Mouse (Mus musculus) hindbrain, postnatal 0 days (tissue): ENCODE data around the gene Duxbl2. TPM values are rescaled to one million over a fixed set of nuclear protein-coding genes. Genes with fewer than 3 reads are reported as not detected.
"Not testable (repeated sequence)": the region's sequence is repeated elsewhere in the genome, so short reads cannot be mapped to it uniquely, and the experiment has no call there.

Experiments
- ATAC-seq: fragments of 200-750 bp; cut with Nextera tagmentation; 2 replicates; pipeline ENCODE4 v1.8.0; 2017; ENCODE audit warnings: mild to moderate bottlenecking, moderate TSS enrichment, moderate library complexity
- DNase-seq: peaks from one replicate; pipeline ENCODE4 v3.0.0-alpha.2; 2015; ENCODE audit warnings: low spot score
- H3K27ac ChIP-seq: fragments of 300-500 bp; sonication (generic); 2 replicates; pipeline ENCODE4 v1.5.1; 2014; ENCODE audit warnings: mild to moderate bottlenecking
- H3K27me3 ChIP-seq: fragments of 300-500 bp; sonication (generic); 2 replicates; pipeline ENCODE4 v1.6.1; 2014; ENCODE audit warnings: low read length, mixed read lengths; ENCODE audit not compliant: insufficient read depth
- H3K36me3 ChIP-seq: fragments of 300-500 bp; sonication (generic); 2 replicates; pipeline ENCODE4 v1.6.1; 2014; ENCODE audit warnings: low read length, mixed read lengths; ENCODE audit not compliant: insufficient read depth
- H3K4me1 ChIP-seq: fragments of 300-500 bp; sonication (generic); 2 replicates; pipeline ENCODE4 v1.6.1; 2014; ENCODE audit warnings: antibody characterized with exemption, low read length, mixed read lengths; ENCODE audit not compliant: insufficient read depth
- H3K4me2 ChIP-seq: fragments of 300-500 bp; sonication (generic); 2 replicates; pipeline ENCODE4 v1.6.1; 2014; ENCODE audit warnings: low read depth, mild to moderate bottlenecking, low read length, moderate library complexity, mixed read lengths
- H3K4me3 ChIP-seq: fragments of 300-500 bp; sonication (generic); 2 replicates; pipeline ENCODE4 v1.5.1; 2014; ENCODE audit warnings: low read length
- H3K9ac ChIP-seq: fragments of 300-500 bp; sonication (generic); replicated peaks from 2 replicates; pipeline ENCODE4 v1.6.1; 2014; ENCODE audit warnings: mild to moderate bottlenecking, low read length, moderate library complexity, mixed read lengths
- H3K9me3 ChIP-seq: fragments of 300-500 bp; sonication (generic); 2 replicates; pipeline ENCODE4 v1.6.1; 2016; ENCODE audit warnings: low read length, mixed read lengths
- WGBS: fragments of 180-500 bp; shearing (Covaris S2); extraction: QIAGEN DNeasy Blood & Tissue Kit; methylation state at CpG from one replicate; pipeline ENCODE4 v1.1.7; 2014; 5-methylcytosine and 5-hydroxymethylcytosine counted together
- polyA plus RNA-seq: library from polyadenylated mRNA; unstranded; fragments of >200 nt; fragmentation: Nextera tagmentation; extraction: Ambion mirVana; gene quantifications from 2 replicates; pipeline ENCODE4 v1.2.1, GENCODE M21; 2015
- total RNA-seq: library from RNA; depleted of rRNA; stranded (reverse); fragments of >200 nt; gene quantifications from 2 replicates; pipeline ENCODE4 v1.2.3, GENCODE M21; 2014; rRNA removed

The Duxbl2 gene
- total RNA-seq (1.8 and 4.3 TPM in 2 replicates), polyA plus RNA-seq (not detected in 2 replicates)

DNA sequence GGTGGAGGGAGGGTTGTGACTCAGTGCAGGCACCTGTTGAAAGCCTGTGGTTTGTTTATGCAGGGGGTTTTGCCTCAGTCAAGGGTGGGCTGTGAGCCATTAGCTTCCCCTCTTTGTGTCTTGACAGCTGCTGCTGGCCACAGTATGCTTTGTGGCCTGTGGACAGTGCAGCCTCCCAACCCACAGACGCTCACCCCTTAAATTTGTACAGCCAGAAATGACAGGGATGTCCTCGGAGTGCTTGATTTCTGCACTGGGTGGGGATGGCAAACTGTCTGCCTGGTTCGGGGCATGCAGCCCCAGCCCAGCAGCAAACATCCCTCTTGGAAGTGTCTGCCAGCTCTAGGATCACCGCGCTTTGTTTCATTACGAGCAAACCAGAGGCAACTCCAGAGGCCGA lies at the start of gene Duxbl2:
Gene Duxbl2 (plus strand): TSS at position 200 of the 400 bp plus-strand sequence.
- not testable (repeated sequence) for H3K4me2 ChIP-seq, H3K4me1 ChIP-seq, ATAC-seq, H3K9ac ChIP-seq, DNase-seq, H3K27me3 ChIP-seq, H3K4me3 ChIP-seq, H3K27ac ChIP-seq, H3K9me3 ChIP-seq, H3K36me3 ChIP-seq
- WGBS = no CpG with 5 or more reads among the region's 7 CpGs

DNA sequence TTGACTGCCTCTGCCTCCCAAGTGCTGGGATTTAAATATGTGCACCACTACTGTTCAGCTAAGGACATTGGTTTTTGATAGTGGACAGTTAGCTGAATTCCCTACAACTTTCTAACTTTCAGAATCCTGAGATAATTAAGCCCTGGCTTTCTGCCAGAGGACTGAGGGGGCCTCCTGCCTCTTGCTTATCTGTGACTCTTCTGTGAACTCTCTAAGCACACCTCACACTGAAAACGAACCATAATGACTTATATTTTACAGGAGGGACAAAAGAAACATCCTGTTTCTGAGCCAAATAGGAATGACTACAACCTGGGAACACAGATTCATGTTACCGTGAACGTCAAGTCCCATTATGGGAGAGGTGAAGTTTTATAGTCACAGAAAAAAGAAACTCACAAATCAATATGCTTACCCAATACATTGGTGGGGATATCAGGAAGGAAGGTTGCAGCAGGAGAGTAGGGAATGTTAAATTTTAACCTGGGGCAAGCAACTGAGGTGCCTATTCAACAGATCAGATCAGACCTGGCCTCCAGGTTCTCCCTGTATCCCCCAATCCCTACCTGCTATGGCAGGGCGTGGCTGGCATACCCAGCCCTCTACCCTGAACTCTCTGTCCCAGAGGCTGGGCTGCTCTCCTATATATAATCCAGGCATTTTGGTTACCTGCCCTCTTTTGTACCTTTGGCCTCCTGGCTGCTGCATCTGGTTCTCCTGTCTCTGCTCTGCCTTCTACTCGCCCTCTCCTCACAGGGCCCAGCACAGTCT lies 41.3 kb upstream of the Duxbl2 start:
- not testable (repeated sequence) for H3K36me3 ChIP-seq, H3K27me3 ChIP-seq, DNase-seq, H3K4me2 ChIP-seq, H3K4me3 ChIP-seq, H3K9me3 ChIP-seq, H3K27ac ChIP-seq, H3K9ac ChIP-seq, H3K4me1 ChIP-seq, ATAC-seq
- no CpG with 5 or more reads among the region's 5 CpGs for WGBS

DNA sequence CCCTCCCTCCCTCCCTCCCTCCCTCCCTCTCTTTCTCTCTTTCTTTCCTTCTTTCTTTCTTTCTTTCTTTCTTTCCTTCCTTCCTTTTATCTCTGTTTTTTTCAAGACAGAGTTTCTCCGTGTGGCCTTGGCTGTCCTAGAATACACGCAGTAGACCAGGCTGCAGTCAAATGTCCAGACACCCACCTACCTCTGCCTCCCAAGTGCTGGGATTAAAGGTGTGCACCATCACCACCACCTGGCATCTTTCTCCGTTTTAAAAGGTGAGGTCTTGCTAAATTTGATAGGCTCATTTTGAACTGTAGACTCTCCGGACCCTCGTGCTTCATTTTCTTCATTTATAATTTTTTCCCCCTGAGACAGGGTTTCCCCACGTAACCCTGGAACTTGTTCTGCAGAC lies 36.9 kb upstream of the Duxbl2 start, which contains the start of gene Cphx2:
Gene Cphx2 (plus strand): TSS at position 301 of the 400 bp plus-strand sequence.
- not testable (repeated sequence) for H3K36me3 ChIP-seq, H3K4me3 ChIP-seq, DNase-seq, H3K4me1 ChIP-seq, H3K27me3 ChIP-seq, H3K27ac ChIP-seq, H3K9me3 ChIP-seq, H3K4me2 ChIP-seq, ATAC-seq, H3K9ac ChIP-seq
- no CpG with 5 or more reads among the region's 6 CpGs for WGBS

DNA sequence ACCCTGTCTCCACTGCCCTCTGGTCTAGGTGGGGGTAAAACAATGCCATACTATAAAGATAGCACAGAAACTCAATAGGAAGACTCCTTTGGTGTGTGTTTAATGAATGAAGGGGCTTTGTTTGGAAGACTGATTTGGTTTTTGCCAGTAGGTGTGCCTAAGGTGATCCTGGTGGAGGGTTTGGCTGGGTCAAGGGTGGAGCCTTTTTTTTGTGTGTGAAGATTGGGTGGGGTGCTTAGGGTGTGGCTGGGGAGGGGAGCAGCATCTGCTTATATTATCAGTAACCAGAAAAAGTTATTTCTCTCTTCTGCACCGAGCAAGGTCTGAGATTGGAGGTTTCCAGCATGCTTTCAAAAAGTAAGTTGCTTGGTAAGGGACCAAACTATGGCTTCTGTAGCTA lies 36.2 kb upstream of the Duxbl2 start, which contains the start of gene Cphx3:
Gene Cphx3 (plus strand): TSS at position 301 of the 400 bp plus-strand sequence.
- H3K27me3 ChIP-seq, H3K9ac ChIP-seq, H3K9me3 ChIP-seq, H3K27ac ChIP-seq, DNase-seq, H3K4me1 ChIP-seq, H3K4me3 ChIP-seq, H3K4me2 ChIP-seq, H3K36me3 ChIP-seq, ATAC-seq: not testable (repeated sequence)
- WGBS = no CpG with 5 or more reads among the region's 1 CpGs

DNA sequence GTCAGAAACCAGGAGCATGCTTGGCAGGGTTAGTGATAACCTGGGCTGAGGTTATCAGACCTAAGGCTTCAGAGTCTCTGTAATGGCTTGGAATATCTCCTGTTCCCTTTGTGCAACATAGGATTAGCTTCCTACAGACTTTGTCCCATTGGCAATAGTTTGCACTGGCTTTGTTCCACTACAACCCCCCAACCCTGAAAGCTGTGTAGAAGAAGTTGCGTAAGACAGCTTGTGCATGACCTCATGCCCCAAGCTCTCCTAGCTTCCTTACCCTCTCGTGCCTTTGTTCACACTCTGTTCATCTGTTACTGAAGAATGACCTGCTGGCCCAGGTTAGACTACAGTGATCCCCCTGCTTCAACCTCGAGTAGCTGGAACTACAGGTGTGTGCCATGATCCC lies 20.5 kb upstream of the Duxbl2 start:
- H3K27me3 ChIP-seq, DNase-seq, H3K9me3 ChIP-seq, H3K4me3 ChIP-seq, H3K4me2 ChIP-seq, H3K27ac ChIP-seq, H3K36me3 ChIP-seq, H3K4me1 ChIP-seq, ATAC-seq, H3K9ac ChIP-seq: not testable (repeated sequence)
- WGBS = no CpG with 5 or more reads among the region's 3 CpGs

DNA sequence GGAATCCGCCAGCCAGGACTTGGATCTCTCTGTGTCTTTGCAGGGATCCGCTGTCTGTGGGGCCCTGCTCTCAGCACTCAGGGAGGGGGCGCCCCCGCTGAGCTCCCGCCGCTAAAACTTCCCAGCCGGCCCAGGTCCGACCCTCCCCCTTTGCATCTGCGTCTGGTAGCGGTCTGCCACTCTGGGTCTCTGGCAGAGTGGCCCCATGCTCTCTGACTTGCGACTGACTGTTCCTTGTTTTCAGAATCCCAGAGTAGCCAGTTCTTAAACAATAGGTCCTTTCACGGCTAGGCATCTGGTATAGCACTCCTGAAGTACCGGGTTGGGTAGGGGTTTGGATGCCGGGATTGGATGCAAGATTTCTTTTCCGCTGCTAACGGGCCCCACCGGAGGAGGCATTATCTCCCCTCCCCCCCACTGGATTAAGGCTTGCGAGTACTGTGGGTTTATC lies 426 bp downstream of the Duxbl2 start:
- H3K4me3 ChIP-seq, H3K9ac ChIP-seq, H3K4me2 ChIP-seq, H3K36me3 ChIP-seq, H3K27ac ChIP-seq, DNase-seq, H3K27me3 ChIP-seq, H3K4me1 ChIP-seq, H3K9me3 ChIP-seq: not testable (repeated sequence)
- no CpG with 5 or more reads among the region's 18 CpGs for WGBS
- ATAC-seq = peak; percentile 96

DNA sequence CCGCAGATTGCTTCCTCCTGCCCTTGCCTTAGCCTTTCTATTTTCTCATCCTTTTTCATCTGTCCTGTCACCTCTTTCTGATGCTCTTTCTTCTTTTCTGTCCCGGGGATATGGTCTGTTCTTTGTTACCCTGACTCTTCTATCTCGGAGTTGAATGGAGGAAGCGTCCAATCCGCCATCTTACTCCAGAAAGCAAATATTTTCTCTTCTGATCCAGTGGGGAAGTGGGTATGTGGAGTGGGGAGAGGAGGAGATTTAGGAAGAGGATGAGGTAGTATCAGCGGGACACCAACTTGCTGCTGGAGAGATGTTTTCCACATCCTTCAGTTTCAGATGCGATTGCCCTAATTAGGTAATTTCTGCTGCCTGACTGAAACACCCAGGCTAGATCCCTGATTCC lies 946 bp downstream of the Duxbl2 start:
- WGBS = no CpG with 5 or more reads among the region's 7 CpGs
- H3K4me1 ChIP-seq, H3K27me3 ChIP-seq, H3K4me2 ChIP-seq, H3K9ac ChIP-seq, ATAC-seq, H3K9me3 ChIP-seq, H3K27ac ChIP-seq, DNase-seq, H3K4me3 ChIP-seq, H3K36me3 ChIP-seq: not testable (repeated sequence)

DNA sequence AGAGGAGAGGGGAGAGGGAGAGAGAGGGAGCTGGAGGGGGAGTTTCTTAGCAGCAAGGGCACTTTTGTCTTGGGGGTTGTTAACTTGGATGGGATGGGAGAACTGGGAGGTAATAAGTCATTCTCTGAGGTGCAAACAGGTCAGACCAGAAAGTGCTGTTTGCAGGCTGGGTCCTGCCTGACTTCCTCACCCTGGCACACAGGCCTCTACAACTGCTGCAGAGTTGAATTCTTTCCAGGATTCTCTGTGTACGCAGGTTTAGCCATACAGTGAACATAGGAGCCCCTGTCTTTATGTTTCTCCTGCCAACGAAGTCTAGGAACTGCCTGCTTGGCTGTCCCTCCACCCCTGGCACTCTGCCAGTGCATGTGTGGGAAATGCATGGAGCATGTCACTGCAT lies 28.9 kb downstream of the Duxbl2 start:
- not testable (repeated sequence) for H3K9me3 ChIP-seq, H3K4me3 ChIP-seq, ATAC-seq, H3K27ac ChIP-seq, H3K27me3 ChIP-seq, H3K36me3 ChIP-seq, H3K4me1 ChIP-seq, DNase-seq, H3K4me2 ChIP-seq, H3K9ac ChIP-seq
- WGBS = no CpG with 5 or more reads among the region's 2 CpGs

DNA sequence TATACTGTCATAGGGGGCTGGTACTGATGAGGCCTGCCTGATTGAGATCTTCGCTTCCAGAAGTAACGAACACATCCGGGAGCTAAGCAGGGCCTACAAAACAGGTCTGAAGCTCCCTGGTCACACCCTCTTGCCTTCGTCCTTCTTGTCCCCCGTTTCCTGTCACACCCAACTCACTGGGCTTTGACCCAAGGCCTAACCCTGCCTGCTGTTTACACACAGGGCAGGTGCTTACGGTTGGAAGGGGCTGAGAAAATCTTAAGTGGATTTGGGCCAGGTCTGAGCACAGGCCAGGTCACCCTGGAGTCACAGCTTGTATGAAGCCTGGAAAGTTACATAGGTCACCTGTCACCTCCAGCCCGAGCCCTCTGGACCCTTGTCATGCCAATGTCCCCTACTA lies 37.9 kb downstream of the Duxbl2 start:
- not testable (repeated sequence) for ATAC-seq, H3K27ac ChIP-seq, H3K36me3 ChIP-seq

DNA sequence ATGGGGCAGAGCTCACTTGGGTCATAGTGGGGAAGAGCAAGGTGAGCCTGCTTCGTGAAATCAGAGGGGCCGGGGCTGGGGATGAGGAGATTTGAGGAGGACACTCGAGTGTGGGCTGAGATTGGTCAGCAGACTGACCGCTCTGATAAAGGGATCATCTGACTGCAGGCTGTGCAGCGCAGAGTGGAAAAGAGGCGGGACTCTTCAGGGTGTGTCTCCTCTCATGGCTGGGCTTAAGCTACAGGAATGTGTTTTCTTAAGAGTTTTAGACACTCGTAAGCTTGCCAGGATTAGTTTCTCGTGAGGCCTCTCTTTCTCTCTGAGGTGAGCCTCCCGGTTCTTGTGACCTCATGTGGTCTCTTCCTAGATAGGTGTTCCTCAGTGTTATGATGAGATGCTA lies 43.0 kb downstream of the Duxbl2 start:
- not testable (repeated sequence) for ATAC-seq, DNase-seq

More for the DNA sequence above, 37.9 kb downstream of the Duxbl2 start:
- no CpG with 5 or more reads among the region's 7 CpGs for WGBS
- DNase-seq, H3K9me3 ChIP-seq, H3K9ac ChIP-seq, H3K4me3 ChIP-seq, H3K4me1 ChIP-seq, H3K27me3 ChIP-seq, H3K4me2 ChIP-seq: not testable (repeated sequence)

More for the DNA sequence above, 43.0 kb downstream of the Duxbl2 start:
- no CpG with 5 or more reads among the region's 9 CpGs for WGBS
- not testable (repeated sequence) for H3K9ac ChIP-seq, H3K4me1 ChIP-seq, H3K4me2 ChIP-seq, H3K27ac ChIP-seq, H3K9me3 ChIP-seq, H3K4me3 ChIP-seq, H3K36me3 ChIP-seq, H3K27me3 ChIP-seq
